Mouse (Mus musculus): Measurements from ENCODE around the gene Sirt1.

DNA sequence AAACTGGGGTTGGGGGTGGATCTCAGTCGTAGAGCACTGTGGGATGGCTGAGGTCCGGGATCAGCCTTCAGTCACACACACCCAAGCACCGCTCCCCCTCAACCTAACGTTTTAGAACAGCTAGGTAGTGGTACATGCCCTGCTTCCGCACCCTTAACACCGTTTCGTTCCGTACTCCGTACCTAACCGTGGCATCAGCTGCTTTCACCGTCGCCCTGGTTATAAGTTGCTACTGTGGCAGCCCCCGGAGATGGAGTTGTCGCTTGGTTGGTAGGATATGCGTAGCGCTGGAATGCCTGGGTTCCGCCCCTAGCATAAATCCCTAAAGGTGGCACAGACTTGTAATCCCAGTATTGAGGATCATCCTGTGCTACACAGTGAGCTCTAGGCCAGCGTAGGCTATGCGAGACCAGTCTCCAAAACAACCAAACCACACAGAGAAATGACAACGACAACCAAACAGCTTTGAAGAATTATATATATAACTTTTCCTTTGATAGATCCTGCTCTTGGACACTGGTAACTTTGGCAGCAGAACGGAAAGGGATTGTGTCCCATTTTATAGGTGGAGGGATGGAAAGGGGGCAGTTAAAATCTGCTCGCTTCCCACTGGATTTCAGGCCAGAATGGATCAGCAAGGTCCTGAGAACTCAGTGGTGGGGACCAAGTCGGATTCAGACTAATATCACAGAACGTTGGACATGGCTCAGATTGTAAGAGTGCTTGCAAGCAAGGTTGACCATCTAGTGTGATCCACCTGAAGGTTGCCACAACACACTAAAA lies at the start of gene Sirt1:
- TF ChIP-seq TAL1 (IDR thresholded peaks at IDR 0.05; ENCODE audit: low read length) (no peak), GATA1 (IDR thresholded peaks at IDR 0.05; ENCODE audit: low read length) (no peak)

All from erythroblast, embryonic 14.5 days (primary cell).